Comparison of ENCODE assay signal across 25 mouse cellular contexts in genomic region chr2:75653150-75653549, GRCm38 (mm10). TPM values are rescaled to one million over a fixed set of nuclear protein-coding genes. Genes with fewer than 3 reads are reported as not detected.
DNase-seq lines count a peak whose midpoint lies in the region; ATAC-seq and TF ChIP-seq lines count a peak whose summit lies in the region.
"Had no signal": no experiment of that assay in that cellular context is flagged by ENCODE, and none has a peak within 500 bp of the region (broad histone marks: within the 10 kb centered on the region; RNA-seq: fewer than 3 reads in every experiment).

No protein-coding gene starts in this region.

- H3K36me3 ChIP-seq in liver, embryonic 12.5 days: 0 out of 2 replicates have a peak, but pooled peaks cover 4% of the 10 kb centered on the region
- no peaks in the 10 kb centered on the region for H3K36me3 ChIP-seq in liver, postnatal 0 days (replicated peaks; ENCODE audit: insufficient read depth, low read length)
- H3K36me3 ChIP-seq in intestine, postnatal 0 days (ENCODE audit: control insufficient read depth, insufficient read depth): no peaks in the 10 kb centered on the region
- no peaks in the 10 kb centered on the region for H3K36me3 ChIP-seq in stomach, postnatal 0 days (ENCODE audit: control insufficient read depth, insufficient read depth, low read length)
- H3K36me3 ChIP-seq: embryonic facial prominence, embryonic 13.5 days; embryonic facial prominence, embryonic 15.5 days; forebrain, embryonic 15.5 days had no signal

- H3K4me3 ChIP-seq in liver, embryonic 12.5 days: no peak overlapping the region
- H3K4me3 ChIP-seq in liver, postnatal 0 days (ENCODE audit: low read depth, low read length): no peak overlapping the region
- H3K4me3 ChIP-seq in intestine, postnatal 0 days (ENCODE audit: low read depth, low read length): no peak overlapping the region
- H3K4me3 ChIP-seq in stomach, postnatal 0 days (ENCODE audit: low read depth, low read length): no peak overlapping the region
- H3K4me3 ChIP-seq in left cerebral cortex, adult 2 months: no peak overlapping the region
- H3K4me3 ChIP-seq: embryonic facial prominence, embryonic 13.5 days; embryonic facial prominence, embryonic 15.5 days; erythroblast, embryonic 14.5 days; forebrain, embryonic 13.5 days; forebrain, embryonic 15.5 days had no signal

- no peak overlapping the region for H3K4me2 ChIP-seq in liver, embryonic 12.5 days
- no peak overlapping the region for H3K4me2 ChIP-seq in liver, postnatal 0 days (ENCODE audit: low read depth, low read length)
- no peak overlapping the region for H3K4me2 ChIP-seq in intestine, postnatal 0 days (replicated peaks; ENCODE audit: low read depth)
- H3K4me2 ChIP-seq in stomach, postnatal 0 days (replicated peaks; ENCODE audit: low read depth): no peak overlapping the region
- H3K4me2 ChIP-seq: embryonic facial prominence, embryonic 13.5 days; embryonic facial prominence, embryonic 15.5 days; forebrain, embryonic 13.5 days; forebrain, embryonic 15.5 days had no signal

- no peaks in the 10 kb centered on the region for H3K9me3 ChIP-seq in liver, embryonic 12.5 days (replicated peaks)
- no peaks in the 10 kb centered on the region for H3K9me3 ChIP-seq in liver, postnatal 0 days (ENCODE audit: low read length)
- H3K9me3 ChIP-seq in intestine, postnatal 0 days (ENCODE audit: control insufficient read depth): no peaks in the 10 kb centered on the region
- no peaks in the 10 kb centered on the region for H3K9me3 ChIP-seq in stomach, postnatal 0 days (ENCODE audit: control insufficient read depth, low read length)
- H3K9me3 ChIP-seq: embryonic facial prominence, embryonic 13.5 days; embryonic facial prominence, embryonic 15.5 days; forebrain, embryonic 13.5 days; forebrain, embryonic 15.5 days; G1E had no signal

- TF ChIP-seq CTCF in liver, postnatal 0 days (IDR thresholded peaks at IDR 0.05; ENCODE audit: low read depth): no peak
- TF ChIP-seq CTCF in intestine, postnatal 0 days (IDR thresholded peaks at IDR 0.05; ENCODE audit: low read depth): no peak
- TF ChIP-seq CTCF in stomach, postnatal 0 days (IDR thresholded peaks at IDR 0.05; ENCODE audit: low read depth): no peak
- TF ChIP-seq CTCF in left cerebral cortex, adult 2 months (IDR thresholded peaks at IDR 0.05): no peak

- H3K27me3 ChIP-seq in liver, embryonic 12.5 days (replicated peaks): no peaks in the 10 kb centered on the region
- H3K27me3 ChIP-seq in liver, postnatal 0 days (ENCODE audit: insufficient read depth, low read length): no peaks in the 10 kb centered on the region
- H3K27me3 ChIP-seq in intestine, postnatal 0 days (replicated peaks; ENCODE audit: control insufficient read depth, insufficient read depth, low read length): no peaks in the 10 kb centered on the region
- no peaks in the 10 kb centered on the region for H3K27me3 ChIP-seq in stomach, postnatal 0 days (ENCODE audit: control insufficient read depth, insufficient read depth, low read length)
- H3K27me3 ChIP-seq: embryonic facial prominence, embryonic 13.5 days; embryonic facial prominence, embryonic 15.5 days; forebrain, embryonic 13.5 days; forebrain, embryonic 15.5 days; Patski had no signal

- intact Hi-C loops in left cerebral cortex, adult 2 months (cut with DNase I): no loop called here

- no peak overlapping the region for H3K27ac ChIP-seq in liver, embryonic 12.5 days
- H3K27ac ChIP-seq in liver, postnatal 0 days (ENCODE audit: low read depth): no peak overlapping the region
- H3K27ac ChIP-seq in intestine, postnatal 0 days (ENCODE audit: low read depth, low read length): no peak overlapping the region
- H3K27ac ChIP-seq in stomach, postnatal 0 days (replicated peaks): no peak overlapping the region
- H3K27ac ChIP-seq in left cerebral cortex, adult 2 months: no peak overlapping the region
- H3K27ac ChIP-seq: embryonic facial prominence, embryonic 13.5 days; embryonic facial prominence, embryonic 15.5 days; forebrain, embryonic 13.5 days; forebrain, embryonic 15.5 days had no signal

- no peak overlapping the region for H3K9ac ChIP-seq in liver, embryonic 12.5 days
- no peak overlapping the region for H3K9ac ChIP-seq in liver, postnatal 0 days (replicated peaks)
- no peak overlapping the region for H3K9ac ChIP-seq in intestine, postnatal 0 days (ENCODE audit: low read depth, low read length)
- no peak overlapping the region for H3K9ac ChIP-seq in stomach, postnatal 0 days (ENCODE audit: low read length)
- H3K9ac ChIP-seq: embryonic facial prominence, embryonic 13.5 days; embryonic facial prominence, embryonic 15.5 days; forebrain, embryonic 13.5 days; forebrain, embryonic 15.5 days had no signal

- ATAC-seq in liver, embryonic 12.5 days: peak; percentile 31; the same call in 1 of the 2 replicates
- no peak for ATAC-seq in liver, postnatal 0 days
- peak; percentile 51; the same call in 1 of the 2 replicates for ATAC-seq in intestine, postnatal 0 days
- ATAC-seq in stomach, postnatal 0 days (ENCODE audit: low FRiP score, low TSS enrichment): peak; percentile 74
- ATAC-seq: activated CD4-positive, CD25-positive, alpha-beta regulatory T cell, adult 4 months; forebrain, embryonic 13.5 days; forebrain, embryonic 15.5 days; Patski had no signal

- H3K4me1 ChIP-seq in liver, embryonic 12.5 days: peaks cover 28% of the 10 kb centered on the region
- H3K4me1 ChIP-seq in liver, postnatal 0 days (ENCODE audit: insufficient read depth): peaks cover 10% of the 10 kb centered on the region
- 0 out of 2 replicates have a peak, but pooled peaks cover 2% of the 10 kb centered on the region for H3K4me1 ChIP-seq in intestine, postnatal 0 days (replicated peaks; ENCODE audit: control insufficient read depth, insufficient read depth, low read length)
- 0 out of 2 replicates have a peak, but pooled peaks cover 3% of the 10 kb centered on the region for H3K4me1 ChIP-seq in stomach, postnatal 0 days (replicated peaks; ENCODE audit: control insufficient read depth, insufficient read depth)

- peak; percentile 67 for DNase-seq in heart, adult 11 months
- no peak for DNase-seq in heart, postnatal 4 days
- DNase-seq in liver, postnatal 0 days: no peak
- DNase-seq in stomach, postnatal 0 days (ENCODE audit: low spot score): no peak
- DNase-seq in kidney, postnatal 36 days: no peak
- no peak for DNase-seq in left cerebral cortex, adult 2 months (ENCODE audit: extremely low spot score in 1 of 2, low spot score in 2 of 2)
- DNase-seq: adrenal gland, adult 8-10 months; adrenal gland, postnatal 14 days; cerebellum, adult 11 months; cerebellum, adult 18-20 months; cerebellum, adult 8-10 months; cerebellum, adult 9-11 months; cerebellum, postnatal 14 days; cerebellum, postnatal 36 days; embryo, embryonic 11 days had no signal

- no peak for TF ChIP-seq EP300 in liver, postnatal 0 days (IDR thresholded peaks at IDR 0.05; ENCODE audit: low read depth)
- TF ChIP-seq EP300 in stomach, postnatal 0 days (optimal IDR thresholded peaks at IDR 0.05): no peak

RNA-seq across cellular contexts. Expression of gene Hnrnpa3, which starts 5.9 kb away (rescaled TPM):
- total RNA-seq in heart, postnatal 4 days (2021): 100 to 1,000 TPM; 504 to 509 TPM
- polyA plus RNA-seq in liver, embryonic 12.5 days (2016; fragmentation: Nextera tagmentation; extraction: Ambion mirVana): 199 and 204 TPM in 2 replicates
- polyA plus RNA-seq in liver, postnatal 0 days (2015; fragmentation: Nextera tagmentation; extraction: Ambion mirVana): 86.9 and 90.7 TPM in 2 replicates
- 149 and 151 TPM in 2 replicates for polyA plus RNA-seq in intestine, postnatal 0 days (2015; fragmentation: Nextera tagmentation; extraction: Ambion mirVana)
- polyA plus RNA-seq in stomach, postnatal 0 days (2015; fragmentation: Nextera tagmentation; extraction: Ambion mirVana): 116 and 127 TPM in 2 replicates
- 100 to 1,000 TPM; 282 to 308 TPM for total RNA-seq in left cerebral cortex, adult 2 months (2021)

RNA-seq across cellular contexts. Expression of gene Nfe2l2, which starts 51.3 kb away (rescaled TPM):
- total RNA-seq in heart, postnatal 4 days (2021): 10 to 100 TPM; 53.2 to 54.5 TPM
- 51.9 and 53.1 TPM in 2 replicates for polyA plus RNA-seq in liver, embryonic 12.5 days (2016; fragmentation: Nextera tagmentation; extraction: Ambion mirVana)
- 58.7 and 59.4 TPM in 2 replicates for polyA plus RNA-seq in liver, postnatal 0 days (2015; fragmentation: Nextera tagmentation; extraction: Ambion mirVana)
- 93.6 and 98.0 TPM in 2 replicates for polyA plus RNA-seq in intestine, postnatal 0 days (2015; fragmentation: Nextera tagmentation; extraction: Ambion mirVana)
- 125 and 144 TPM in 2 replicates for polyA plus RNA-seq in stomach, postnatal 0 days (2015; fragmentation: Nextera tagmentation; extraction: Ambion mirVana)
- 10 to 100 TPM; 11.3 to 13.1 TPM for total RNA-seq in left cerebral cortex, adult 2 months (2021)
